ENCODE assay signal across 11 mouse cellular contexts in the genomic region with DNA sequence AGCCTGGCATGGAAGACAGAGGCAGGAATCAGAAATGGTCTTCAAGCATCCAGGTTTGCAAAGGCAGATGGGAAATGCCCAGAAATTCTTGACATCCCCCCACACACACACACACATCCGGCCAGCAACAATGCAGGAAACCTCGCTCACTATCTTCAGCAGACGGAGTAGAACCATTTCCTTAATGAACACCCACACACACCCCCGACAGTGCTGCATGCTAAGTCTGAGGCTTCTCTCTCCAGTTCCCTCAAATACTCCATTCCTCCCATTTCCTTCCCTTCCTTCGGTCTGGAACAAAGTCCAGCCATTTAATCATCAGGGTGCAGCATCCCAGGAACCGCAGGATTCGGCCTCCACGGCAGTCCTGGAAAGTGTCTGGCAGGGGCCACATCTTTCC. TPM values are rescaled to one million over a fixed set of nuclear protein-coding genes. Genes with fewer than 3 reads are reported as not detected.
A peak's percentile ranks its signal among the peaks of the same experiment; 100 is the strongest.
DNase-seq lines count a peak whose midpoint lies in the region; ATAC-seq lines count a peak whose summit lies in the region.
"Had no signal": no experiment of that assay in that cellular context is flagged by ENCODE, and none has a peak within 500 bp of the region (broad histone marks: within the 10 kb centered on the region; RNA-seq: fewer than 3 reads in every experiment).

No protein-coding gene starts in this region.

- H3K4me3 ChIP-seq in midbrain, embryonic 11.5 days (ENCODE audit: low read depth, low read length) = no peak overlapping the region
- no peak overlapping the region for H3K4me3 ChIP-seq in midbrain, embryonic 10.5 days
- H3K4me3 ChIP-seq: stomach, embryonic 15.5 days had no signal

- peaks cover 58% of the 10 kb centered on the region for H3K27me3 ChIP-seq in midbrain, embryonic 11.5 days (ENCODE audit: control insufficient read depth, insufficient read depth, low read length)
- peaks cover 92% of the 10 kb centered on the region for H3K27me3 ChIP-seq in midbrain, embryonic 10.5 days (ENCODE audit: low read depth, poor library complexity, severe bottlenecking)

- H3K9ac ChIP-seq in midbrain, embryonic 11.5 days (ENCODE audit: low read length) = no peak overlapping the region
- H3K9ac ChIP-seq: stomach, embryonic 15.5 days had no signal

- peak; percentile 23 to 46 for DNase-seq in adrenal gland, adult (ENCODE audit: inconsistent age in 2 of 2, low spot score in 1 of 2)
- no peak for DNase-seq in adrenal gland, adult 18-20 months (ENCODE audit: low spot score in 2 of 2)
- DNase-seq in midbrain, embryonic 11.5 days (ENCODE audit: low spot score, missing footprints) = peak; percentile 90
- no peak for DNase-seq in midbrain, embryonic 10.5 days (ENCODE audit: low spot score)
- peak; percentile 51 to 64 for DNase-seq in kidney, postnatal 25 days
- no peak for DNase-seq in right cerebral cortex, postnatal 4 days
- no peak for DNase-seq in ovary, postnatal 14 days (ENCODE audit: low spot score)
- DNase-seq: cerebellum, adult 2 months had no signal

- no peaks in the 10 kb centered on the region for H3K9me3 ChIP-seq in midbrain, embryonic 11.5 days (ENCODE audit: control insufficient read depth, low read length)
- no peaks in the 10 kb centered on the region for H3K9me3 ChIP-seq in midbrain, embryonic 10.5 days (replicated peaks)
- H3K9me3 ChIP-seq: stomach, embryonic 15.5 days had no signal

- peaks cover 14% of the 10 kb centered on the region for H3K4me1 ChIP-seq in midbrain, embryonic 11.5 days (ENCODE audit: control insufficient read depth, insufficient read depth, low read length)
- peaks cover 21% of the 10 kb centered on the region for H3K4me1 ChIP-seq in midbrain, embryonic 10.5 days

- H3K36me3 ChIP-seq in midbrain, embryonic 11.5 days (ENCODE audit: control insufficient read depth, insufficient read depth, low read length) = no peaks in the 10 kb centered on the region
- no peaks in the 10 kb centered on the region for H3K36me3 ChIP-seq in midbrain, embryonic 10.5 days
- H3K36me3 ChIP-seq: stomach, embryonic 15.5 days had no signal

- H3K27ac ChIP-seq in midbrain, embryonic 11.5 days (ENCODE audit: low read depth, low read length) = no peak overlapping the region
- no peak overlapping the region for H3K27ac ChIP-seq in midbrain, embryonic 10.5 days (replicated peaks)
- H3K27ac ChIP-seq: macrophage; stomach, embryonic 15.5 days had no signal

- no peak overlapping the region for H3K4me2 ChIP-seq in midbrain, embryonic 11.5 days
- H3K4me2 ChIP-seq: stomach, embryonic 15.5 days had no signal

- WGBS in midbrain, embryonic 11.5 days = 21% methylated on average over 8 of the region's 8 CpGs
- WGBS in midbrain, embryonic 10.5 days = 31% methylated on average over 8 of the region's 8 CpGs

- ATAC-seq in midbrain, embryonic 11.5 days (ENCODE audit: low FRiP score) = no peak
- ATAC-seq in megakaryocyte progenitor cell, adult 5-6 weeks (replicated peaks; ENCODE audit: poor library complexity) = peak; percentile 78

RNA-seq across cellular contexts. Expression of a gene that starts 4.4 kb away (rescaled TPM):
- 10 to 100 TPM; 63.0 to 74.4 TPM for total RNA-seq in adrenal gland, adult 18-20 months (2021)
- 11.2 and 11.6 TPM in 2 replicates for polyA plus RNA-seq in midbrain, embryonic 11.5 days (2014; fragmentation: Nextera tagmentation; extraction: Ambion mirVana)
- 10.5 and 11.1 TPM in 2 replicates for polyA plus RNA-seq in midbrain, embryonic 10.5 days (2016; fragmentation: Nextera tagmentation; extraction: Ambion mirVana)
- 2.5 and 3.1 TPM in 2 replicates for total RNA-seq in megakaryocyte progenitor cell, adult 5-6 weeks (2015)
- 2.5 and 3.7 TPM in 2 replicates for total RNA-seq in megakaryocyte progenitor cell, adult 5-6 weeks (2017)

Comparison
In these comparisons a context has a peak if more than half of its experiments do, and no peak if none do; other contexts are left out.
1. DNase-seq: peak in adrenal gland, adult (2 of 2), midbrain, embryonic 11.5 days (single experiment) and kidney, postnatal 25 days (2 of 2); none in adrenal gland, adult 18-20 months (0 of 2), midbrain, embryonic 10.5 days (single experiment), right cerebral cortex, postnatal 4 days (single experiment) and ovary, postnatal 14 days (single experiment).
2. RNA of a gene that starts 4.4 kb away (total RNA-seq): 63.0 to 74.4 TPM in adrenal gland, adult 18-20 months; 2.5 to 3.7 TPM in megakaryocyte progenitor cell, adult 5-6 weeks; every median in the first group is over 10 times any median in the second.